Mouse (Mus musculus) liver, embryonic 14.5 days (tissue): Measurements from ENCODE around the gene Zfp593. TPM values are rescaled to one million over a fixed set of nuclear protein-coding genes. Genes with fewer than 3 reads are reported as not detected.

Experiments
- ATAC-seq: fragments of 200-750 bp; cut with Nextera tagmentation; 2 replicates; pipeline ENCODE4 v1.8.0; 2017; ENCODE audit warnings: moderate number of reproducible peaks, mild to moderate bottlenecking, moderate library complexity; ENCODE audit not compliant: insufficient read depth
- DNase-seq, 3 experiments: peaks; one replicate each; pipeline ENCODE4 v3.0.0-alpha.2; 2012 to 2013; ENCODE audit warnings: low read depth in 3 of 3, low spot score in 3 of 3
- H3K27ac ChIP-seq: fragments of 300-500 bp; sonication (generic); 2 replicates; pipeline ENCODE4 v1.5.1; 2014; ENCODE audit warnings: moderate library complexity, mild to moderate bottlenecking, control low read depth, inconsistent platforms
- H3K27me3 ChIP-seq: fragments of 300-500 bp; sonication (generic); 2 replicates; pipeline ENCODE4 v1.6.1; 2014; ENCODE audit warnings: mild to moderate bottlenecking, low read length, moderate library complexity; ENCODE audit not compliant: control insufficient read depth, insufficient read depth
- H3K36me3 ChIP-seq: fragments of 300-500 bp; sonication (generic); replicated peaks from 2 replicates; pipeline ENCODE4 v1.6.1; 2014; ENCODE audit warnings: low read depth; ENCODE audit not compliant: control insufficient read depth, insufficient read depth
- H3K4me1 ChIP-seq, 2 experiments: fragments of 200-500 bp in 1 of 2; fragments of 300-500 bp in 1 of 2; sonication (generic) in 1 of 2; replicated peaks; 2 replicates each; pipeline ENCODE4 v1.6.1; 2012 to 2014; ENCODE audit warnings: antibody characterized with exemption in 1 of 2, inconsistent platforms in 1 of 2, low read length in 1 of 2; ENCODE audit not compliant: control insufficient read depth in 2 of 2, insufficient read depth in 2 of 2
- H3K4me2 ChIP-seq: fragments of 300-500 bp; sonication (generic); 2 replicates; pipeline ENCODE4 v1.6.1; 2014; ENCODE audit warnings: low read depth, mild to moderate bottlenecking, control low read depth, moderate library complexity
- H3K4me3 ChIP-seq, 2 experiments: fragments of 200-500 bp in 1 of 2; fragments of 300-500 bp in 1 of 2; sonication (generic) in 1 of 2; 2 replicates each; pipeline ENCODE4 v1.5.1; 2012 to 2014; ENCODE audit warnings: low read depth in 2 of 2, low read length in 2 of 2, mild to moderate bottlenecking in 2 of 2, control low read depth in 1 of 2, inconsistent platforms in 1 of 2, moderate library complexity in 1 of 2; ENCODE audit not compliant: insufficient read depth in 1 of 2
- H3K9ac ChIP-seq: fragments of 300-500 bp; sonication (generic); replicated peaks from 2 replicates; pipeline ENCODE4 v1.6.1; 2014; ENCODE audit warnings: mild to moderate bottlenecking, control low read depth, moderate library complexity
- H3K9me3 ChIP-seq: fragments of 300-500 bp; sonication (generic); 2 replicates; pipeline ENCODE4 v1.6.1; 2016; ENCODE audit warnings: low read length, mixed read lengths; ENCODE audit not compliant: control insufficient read depth
- CTCF ChIP-seq: IDR thresholded peaks from 2 replicates; pipeline ENCODE4 v1.5.1; 2016; ENCODE audit warnings: antibody characterized with exemption, low read depth, control low read depth
- EP300 ChIP-seq: IDR thresholded peaks from 2 replicates; pipeline ENCODE4 v1.6.1; 2016; ENCODE audit warnings: antibody characterized with exemption, low read depth
- WGBS: fragments of 180-500 bp; shearing (Covaris S2); extraction: QIAGEN DNeasy Blood & Tissue Kit; methylation state at CpG from one replicate; pipeline ENCODE4 v1.1.7; 2014; ENCODE audit not compliant: insufficient replicate concordance; 5-methylcytosine and 5-hydroxymethylcytosine counted together
- polyA plus RNA-seq, 2 experiments: library from polyadenylated mRNA; depleted of rRNA in 1 of 2; stranded (reverse) in 1 of 2; unstranded in 1 of 2; fragments of >200 nt; fragmentation: Nextera tagmentation in 1 of 2; extraction: Ambion mirVana in 1 of 2; gene quantifications; 2 replicates each; pipeline versions ENCODE4 v1.2.1 to v1.2.3; 2012 to 2014

The Zfp593 gene
- polyA plus RNA-seq, 2 experiments: 6.4 to 7.1 TPM

DNA sequence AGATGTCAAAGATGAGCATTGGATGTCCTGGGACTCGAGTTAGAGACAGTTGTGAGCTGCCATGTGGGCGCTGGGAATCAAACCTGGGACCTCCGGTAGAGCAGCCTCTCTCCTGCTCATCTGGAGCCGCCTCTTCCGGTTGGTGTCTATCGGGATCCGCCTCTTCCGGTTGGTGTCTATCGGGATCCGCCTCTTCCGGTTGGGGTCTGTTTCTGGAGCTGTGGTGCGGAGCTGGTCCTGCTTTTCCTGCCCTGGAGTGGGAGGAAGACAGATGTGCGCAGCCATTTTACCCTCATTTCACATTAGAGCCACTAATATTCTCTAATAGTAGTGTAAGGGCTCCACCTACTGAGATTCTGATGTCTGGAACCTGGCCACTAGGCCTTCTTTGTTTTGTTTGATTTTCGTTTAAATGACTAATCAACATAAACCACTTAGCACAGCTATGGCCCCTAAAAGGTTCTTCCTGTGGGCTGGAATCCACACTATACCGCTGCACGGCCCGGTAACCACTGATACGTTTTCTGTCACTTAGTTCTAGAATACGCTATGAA lies 22.8 kb upstream of the Zfp593 start:
- Histone ChIP-seq H3K9me3 (no peaks in the 10 kb centered on the region), H3K4me2 (no peak overlapping the region), H3K4me1 (peaks cover 5 to 10% of the 10 kb centered on the region in 2 experiments; a peak in 3 of 4 replicates), H3K27ac (no peak overlapping the region), H3K4me3 (no peak overlapping the region), H3K36me3 (no peaks in the 10 kb centered on the region), H3K27me3 (no peaks in the 10 kb centered on the region), H3K9ac (no peak overlapping the region)
- TF ChIP-seq EP300: no peak
- TF ChIP-seq CTCF: no peak
- DNase-seq (no peak), ATAC-seq (no peak)
- WGBS: 72% methylated on average over 19 of the region's 19 CpGs

DNA sequence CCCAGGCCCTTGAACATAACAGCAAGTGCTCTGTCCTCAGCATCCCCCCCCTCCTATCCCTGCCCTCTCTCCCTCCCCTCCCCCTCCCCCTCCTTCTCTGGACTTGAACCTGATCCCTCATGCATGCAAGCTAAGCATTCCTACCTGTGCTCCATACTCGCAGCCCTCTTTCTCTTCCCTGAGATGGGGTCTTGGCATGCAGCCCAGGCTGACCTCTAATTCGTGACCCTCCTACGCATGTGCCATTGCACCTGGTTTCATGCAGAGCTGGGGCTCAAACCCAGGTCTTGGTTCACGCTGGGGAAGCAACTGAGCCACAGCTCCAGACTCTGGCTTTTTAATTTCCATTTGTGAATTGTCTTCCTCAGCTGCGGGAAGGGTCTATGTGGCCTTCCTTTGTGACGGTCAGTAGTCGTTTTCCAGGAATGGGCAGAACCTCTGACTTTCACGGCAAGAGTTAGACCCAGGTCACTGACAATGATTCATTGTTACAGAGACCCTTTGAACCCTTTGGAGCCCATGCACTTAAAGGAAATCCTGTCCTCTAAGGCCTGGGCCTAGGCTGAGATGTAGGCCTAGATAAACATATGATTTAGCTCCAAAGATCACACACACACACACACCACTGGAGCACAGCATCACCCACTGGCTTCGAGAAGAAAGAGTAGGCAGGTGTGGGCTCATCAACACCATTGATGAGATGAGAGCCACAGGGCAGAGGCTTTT lies 20.6 kb upstream of the Zfp593 start:
- no peak for DNase-seq
- Histone ChIP-seq H3K4me2 (no peak overlapping the region), H3K36me3 (no peaks in the 10 kb centered on the region), H3K27me3 (no peaks in the 10 kb centered on the region), H3K4me3 (no peak overlapping the region), H3K4me1 (no peaks in the 10 kb centered on the region), H3K9me3 (no peaks in the 10 kb centered on the region), H3K9ac (no peak overlapping the region), H3K27ac (no peak overlapping the region)
- 46% methylated on average over 9 of the region's 9 CpGs for WGBS
- TF ChIP-seq EP300: no peak
- TF ChIP-seq CTCF: no peak
- no peak for ATAC-seq

DNA sequence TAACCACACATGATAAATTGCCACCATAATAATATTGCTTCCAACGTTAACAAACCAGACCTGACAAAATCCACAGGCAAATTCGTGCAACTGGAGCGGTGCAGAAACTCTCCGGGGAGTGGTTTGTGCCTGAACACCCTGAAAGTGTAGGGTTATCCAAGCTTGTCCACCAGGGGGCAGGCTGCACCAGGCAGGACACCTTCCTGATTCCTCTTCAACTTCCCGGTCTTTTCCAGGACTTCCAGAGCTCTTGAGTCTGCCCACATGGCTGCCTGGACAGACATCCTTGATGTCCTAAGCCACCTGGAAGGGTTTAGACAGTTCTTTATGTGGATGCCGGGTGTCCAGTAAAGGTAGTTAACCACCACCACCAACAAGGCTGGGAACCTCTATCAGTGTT lies 17.8 kb upstream of the Zfp593 start:
- ATAC-seq (no peak), DNase-seq (no peak)
- WGBS: 28% methylated on average over 6 of the region's 6 CpGs
- Histone ChIP-seq H3K36me3 (no peaks in the 10 kb centered on the region), H3K9ac (no peak overlapping the region), H3K27me3 (no peaks in the 10 kb centered on the region), H3K9me3 (no peaks in the 10 kb centered on the region), H3K4me1 (no peaks in the 10 kb centered on the region), H3K4me2 (no peak overlapping the region), H3K4me3 (no peak overlapping the region), H3K27ac (no peak overlapping the region)
- TF ChIP-seq CTCF (peak; percentile 93), EP300 (no peak)

DNA sequence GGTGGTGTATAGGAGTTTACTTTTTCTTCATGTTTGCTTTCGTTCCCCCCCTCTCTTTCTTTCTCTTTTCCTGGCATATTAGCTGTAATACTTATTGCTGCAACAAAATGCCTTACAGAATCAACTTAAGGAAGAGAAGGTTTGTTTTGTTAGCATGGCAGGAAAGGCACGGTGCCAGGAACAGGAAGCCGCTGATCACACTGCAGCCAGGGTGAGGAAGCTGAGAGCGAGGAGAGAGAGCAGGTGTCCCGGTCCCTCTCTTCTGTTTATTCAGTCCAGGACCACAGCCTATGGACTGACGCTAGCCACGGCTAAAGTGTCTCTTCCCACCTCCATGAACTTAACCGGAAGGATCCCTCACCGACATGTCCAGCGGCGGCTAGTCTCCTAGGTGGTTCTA lies 13.0 kb upstream of the Zfp593 start:
- ATAC-seq: no peak

DNA sequence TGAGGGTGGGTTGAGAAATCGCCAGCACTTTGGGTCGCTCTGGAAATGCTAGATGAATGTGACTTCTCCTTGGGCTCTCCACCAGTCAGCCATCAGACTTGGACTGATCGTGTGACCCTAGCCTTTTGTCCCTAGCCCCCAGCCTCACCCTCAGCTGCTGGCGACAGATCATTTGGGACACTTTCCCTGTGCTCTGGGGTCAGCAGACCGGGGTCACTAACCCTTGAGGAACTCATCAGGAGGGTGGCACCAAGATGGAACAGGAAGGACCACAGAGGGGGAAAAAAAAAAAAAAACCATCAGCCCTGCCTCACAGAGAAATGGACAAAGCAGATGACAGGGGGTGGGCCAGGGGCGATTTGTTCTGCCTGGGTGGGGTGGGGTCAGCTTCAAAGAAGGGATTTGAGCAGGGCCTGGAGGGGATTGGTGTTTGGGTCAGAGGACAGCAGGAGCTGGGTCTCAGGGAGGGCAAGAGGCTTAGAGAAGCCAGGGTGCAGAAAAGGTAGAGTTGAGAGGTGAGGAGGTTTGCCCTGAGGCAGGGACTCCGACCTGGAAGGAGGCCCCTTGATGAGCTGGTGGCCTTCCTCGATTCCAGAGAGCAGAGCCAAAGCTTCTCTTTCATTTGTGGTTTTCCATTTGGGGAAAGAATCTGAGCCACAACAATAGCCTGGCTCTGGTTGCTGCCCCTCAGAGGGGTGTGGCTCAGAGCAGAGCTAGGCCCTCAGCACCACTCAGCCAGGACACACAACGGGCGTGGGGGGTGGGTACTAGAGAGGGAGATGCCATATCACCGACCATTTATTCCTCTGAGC lies 12.0 kb upstream of the Zfp593 start:
- H3K27me3 ChIP-seq: peaks cover 37% of the 10 kb centered on the region
- H3K4me1 ChIP-seq: peaks cover 0 to 15% of the 10 kb centered on the region in 2 experiments; a peak in 2 of 4 replicates
- H3K9me3 ChIP-seq: no peaks in the 10 kb centered on the region
- no peak for ATAC-seq
- H3K9ac ChIP-seq: no peak overlapping the region
- DNase-seq: no peak
- TF ChIP-seq EP300 (no peak), CTCF (no peak)
- no peak overlapping the region for H3K4me2 ChIP-seq
- no peak overlapping the region for H3K4me3 ChIP-seq
- WGBS: 32% methylated on average over 11 of the region's 11 CpGs
- H3K27ac ChIP-seq: no peak overlapping the region
- H3K36me3 ChIP-seq: no peaks in the 10 kb centered on the region

More for the DNA sequence above, 13.0 kb upstream of the Zfp593 start:
- Histone ChIP-seq H3K27me3 (peaks cover 28% of the 10 kb centered on the region), H3K36me3 (no peaks in the 10 kb centered on the region), H3K4me1 (peaks cover 0 to 15% of the 10 kb centered on the region in 2 experiments; a peak in 2 of 4 replicates), H3K4me3 (no peak overlapping the region), H3K4me2 (no peak overlapping the region), H3K9me3 (no peaks in the 10 kb centered on the region), H3K9ac (no peak overlapping the region), H3K27ac (no peak overlapping the region)
- WGBS: 34% methylated on average over 11 of the region's 11 CpGs
- DNase-seq: no peak
- TF ChIP-seq EP300 (no peak), CTCF (no peak)
